Mouse (Mus musculus) limb, embryonic 10.5 days (tissue): ENCODE data around the gene Slc7a7. TPM values are rescaled to one million over a fixed set of nuclear protein-coding genes. Genes with fewer than 3 reads are reported as not detected.

Experiments
- DNase-seq: peaks from one replicate; pipeline ENCODE4 v3.0.0-alpha.2; 2017; ENCODE audit warnings: low spot score
- H3K27ac ChIP-seq: fragments of 300-500 bp; sonication (generic); 2 replicates; pipeline ENCODE4 v1.5.1; 2016; ENCODE audit warnings: mild to moderate bottlenecking
- H3K27me3 ChIP-seq: fragments of 300-500 bp; sonication (generic); 2 replicates; pipeline ENCODE4 v1.6.1; 2016; ENCODE audit warnings: low read depth, mild to moderate bottlenecking; ENCODE audit not compliant: poor library complexity, severe bottlenecking
- H3K36me3 ChIP-seq: fragments of 300-500 bp; sonication (generic); 2 replicates; pipeline ENCODE4 v1.6.1; 2016; ENCODE audit warnings: mild to moderate bottlenecking, moderate library complexity
- H3K4me1 ChIP-seq: fragments of 300-500 bp; sonication (generic); 2 replicates; pipeline ENCODE4 v1.6.1; 2016
- H3K4me3 ChIP-seq: fragments of 300-500 bp; sonication (generic); 2 replicates; pipeline ENCODE4 v1.5.1; 2016; ENCODE audit warnings: mild to moderate bottlenecking, moderate library complexity
- H3K9me3 ChIP-seq: fragments of 300-500 bp; sonication (generic); replicated peaks from 2 replicates; pipeline ENCODE4 v1.6.1; 2016; ENCODE audit warnings: mild to moderate bottlenecking
- WGBS: fragments of 180-500 bp; shearing (Covaris S2); methylation state at CpG from one replicate; pipeline ENCODE4 v1.1.7; 2016; 5-methylcytosine and 5-hydroxymethylcytosine counted together
- polyA plus RNA-seq: library from polyadenylated mRNA; unstranded; fragments of >200 nt; fragmentation: Nextera tagmentation; extraction: Ambion mirVana; gene quantifications from 2 replicates; pipeline ENCODE4 v1.2.1, GENCODE M21; 2016

The Slc7a7 gene
- polyA plus RNA-seq, 1 experiment from 2014 or later = 3.1 TPM

- peaks cover 19% of the 10 kb centered on the region for H3K27me3 ChIP-seq
- 5% methylated on average over 18 of the region's 18 CpGs for WGBS
- H3K4me1 ChIP-seq = peaks cover 49% of the 10 kb centered on the region
- peak overlapping the region; percentile 42 for H3K4me3 ChIP-seq
- peak overlapping the region; percentile 72 for H3K27ac ChIP-seq
- H3K36me3 ChIP-seq = no peaks in the 10 kb centered on the region
- H3K9me3 ChIP-seq = no peaks in the 10 kb centered on the region
- peak; percentile 67 for DNase-seq
Measured at GRCm38 (mm10) chr14:54413877-54414700, 3.5 kb downstream of the Slc7a7 start.

- 42% methylated on average over 2 of the region's 2 CpGs for WGBS
- Histone ChIP-seq H3K4me3 (no peak overlapping the region), H3K27ac (peak overlapping the region; percentile 53; the same call in 1 of the 2 replicates), H3K9me3 (no peaks in the 10 kb centered on the region), H3K36me3 (no peaks in the 10 kb centered on the region), H3K4me1 (peaks cover 51% of the 10 kb centered on the region), H3K27me3 (peaks cover 18% of the 10 kb centered on the region)
- DNase-seq = peak; percentile 53
Measured at GRCm38 (mm10) chr14:54412629-54413170, 4.9 kb downstream of the Slc7a7 start.

GRCm38 (mm10) chr14:54412000-54412576 lies 5.5 kb downstream of the Slc7a7 start:
- Histone ChIP-seq H3K9me3 (no peaks in the 10 kb centered on the region), H3K36me3 (no peaks in the 10 kb centered on the region), H3K27me3 (peaks cover 12% of the 10 kb centered on the region), H3K4me1 (peaks cover 45% of the 10 kb centered on the region), H3K27ac (no peak overlapping the region), H3K4me3 (no peak overlapping the region)
- 61% methylated on average over 9 of the region's 9 CpGs for whole genome bisulfite sequencing
- DNase-seq = no peak

- Histone ChIP-seq H3K9me3 (no peaks in the 10 kb centered on the region), H3K4me1 (peaks cover 37% of the 10 kb centered on the region), H3K27me3 (0 out of 2 replicates have a peak, but pooled peaks cover 2% of the 10 kb centered on the region), H3K36me3 (no peaks in the 10 kb centered on the region), H3K4me3 (no peak overlapping the region), H3K27ac (peak overlapping the region; percentile 27; the same call in 1 of the 2 replicates)
- WGBS = 50% methylated on average over 17 of the region's 17 CpGs
- no peak for DNase-seq
Measured at GRCm38 (mm10) chr14:54409980-54410810, 7.4 kb downstream of the Slc7a7 start.

GRCm38 (mm10) chr14:54409057-54409645 lies 8.4 kb downstream of the Slc7a7 start:
- Histone ChIP-seq H3K4me3 (no peak overlapping the region), H3K36me3 (no peaks in the 10 kb centered on the region), H3K9me3 (no peaks in the 10 kb centered on the region), H3K27ac (no peak overlapping the region; the same call in 1 of the 2 replicates), H3K27me3 (no peaks in the 10 kb centered on the region), H3K4me1 (peaks cover 27% of the 10 kb centered on the region)
- 73% methylated on average over 7 of the region's 7 CpGs for WGBS
- DNase-seq = no peak

- Histone ChIP-seq H3K36me3 (no peaks in the 10 kb centered on the region), H3K27ac (no peak overlapping the region; the same call in 1 of the 2 replicates), H3K4me3 (no peak overlapping the region), H3K9me3 (no peaks in the 10 kb centered on the region), H3K27me3 (no peaks in the 10 kb centered on the region), H3K4me1 (peaks cover 20% of the 10 kb centered on the region)
- 86% methylated on average over 25 of the region's 25 CpGs for WGBS
- DNase-seq = no peak
Measured at GRCm38 (mm10) chr14:54408336-54409056, 9.1 kb downstream of the Slc7a7 start.

GRCm38 (mm10) chr14:54401723-54402122 lies 15.9 kb downstream of the Slc7a7 start:
- H3K4me3 ChIP-seq = no peak overlapping the region
- no peak for DNase-seq
- no peak overlapping the region for H3K27ac ChIP-seq
- H3K36me3 ChIP-seq = no peaks in the 10 kb centered on the region
- H3K4me1 ChIP-seq = peaks cover 31% of the 10 kb centered on the region
- WGBS = 40% methylated on average over 3 of the region's 3 CpGs
- H3K9me3 ChIP-seq = no peaks in the 10 kb centered on the region
- no peaks in the 10 kb centered on the region for H3K27me3 ChIP-seq

GRCm38 (mm10) chr14:54398921-54399382 lies 18.6 kb downstream of the Slc7a7 start:
- Histone ChIP-seq H3K36me3 (no peaks in the 10 kb centered on the region), H3K4me1 (peaks cover 31% of the 10 kb centered on the region), H3K27me3 (no peaks in the 10 kb centered on the region), H3K27ac (no peak overlapping the region), H3K4me3 (no peak overlapping the region), H3K9me3 (no peaks in the 10 kb centered on the region)
- WGBS = 13% methylated on average over 8 of the region's 8 CpGs
- no peak for DNase-seq

- Histone ChIP-seq H3K27ac (no peak overlapping the region), H3K4me3 (no peak overlapping the region), H3K9me3 (no peaks in the 10 kb centered on the region), H3K4me1 (peaks cover 31% of the 10 kb centered on the region), H3K36me3 (no peaks in the 10 kb centered on the region), H3K27me3 (no peaks in the 10 kb centered on the region)
- 61% methylated on average over 7 of the region's 7 CpGs for WGBS
- no peak for DNase-seq
Measured at GRCm38 (mm10) chr14:54398528-54398916, 19.1 kb downstream of the Slc7a7 start.

GRCm38 (mm10) chr14:54397872-54398527 lies 19.6 kb downstream of the Slc7a7 start:
- H3K36me3 ChIP-seq = no peaks in the 10 kb centered on the region
- WGBS = 77% methylated on average over 7 of the region's 7 CpGs
- no peak overlapping the region for H3K4me3 ChIP-seq
- H3K27me3 ChIP-seq = no peaks in the 10 kb centered on the region
- H3K9me3 ChIP-seq = no peaks in the 10 kb centered on the region
- H3K4me1 ChIP-seq = peaks cover 31% of the 10 kb centered on the region
- H3K27ac ChIP-seq = no peak overlapping the region
- no peak for DNase-seq

GRCm38 (mm10) chr14:54396685-54397084 lies 20.9 kb downstream of the Slc7a7 start:
- DNase-seq = no peak
- no peaks in the 10 kb centered on the region for H3K9me3 ChIP-seq
- WGBS = 92% methylated on average over 7 of the region's 7 CpGs
- no peak overlapping the region for H3K4me3 ChIP-seq
- peaks cover 22% of the 10 kb centered on the region for H3K4me1 ChIP-seq
- H3K27ac ChIP-seq = no peak overlapping the region
- no peaks in the 10 kb centered on the region for H3K36me3 ChIP-seq
- no peaks in the 10 kb centered on the region for H3K27me3 ChIP-seq
